Mouse (Mus musculus) liver, embryonic 14.5 days (tissue): ENCODE measurements around the gene Mif. TPM values are rescaled to one million over a fixed set of nuclear protein-coding genes. Genes with fewer than 3 reads are reported as not detected.

Experiments used
- ATAC-seq: fragments of 200-750 bp; cut with Nextera tagmentation; 2 replicates; pipeline ENCODE4 v1.8.0; 2017; ENCODE audit warnings: moderate number of reproducible peaks, mild to moderate bottlenecking, moderate library complexity; ENCODE audit not compliant: insufficient read depth
- DNase-seq, 3 experiments: peaks; one replicate each; pipeline ENCODE4 v3.0.0-alpha.2; 2012 to 2013; ENCODE audit warnings: low read depth in 3 of 3, low spot score in 3 of 3
- H3K27ac ChIP-seq: fragments of 300-500 bp; sonication (generic); 2 replicates; pipeline ENCODE4 v1.5.1; 2014; ENCODE audit warnings: moderate library complexity, mild to moderate bottlenecking, control low read depth, inconsistent platforms
- H3K27me3 ChIP-seq: fragments of 300-500 bp; sonication (generic); 2 replicates; pipeline ENCODE4 v1.6.1; 2014; ENCODE audit warnings: mild to moderate bottlenecking, low read length, moderate library complexity; ENCODE audit not compliant: control insufficient read depth, insufficient read depth
- H3K36me3 ChIP-seq: fragments of 300-500 bp; sonication (generic); replicated peaks from 2 replicates; pipeline ENCODE4 v1.6.1; 2014; ENCODE audit warnings: low read depth; ENCODE audit not compliant: control insufficient read depth, insufficient read depth
- H3K4me1 ChIP-seq, 2 experiments: fragments of 200-500 bp in 1 of 2; fragments of 300-500 bp in 1 of 2; sonication (generic) in 1 of 2; replicated peaks; 2 replicates each; pipeline ENCODE4 v1.6.1; 2012 to 2014; ENCODE audit warnings: antibody characterized with exemption in 1 of 2, inconsistent platforms in 1 of 2, low read length in 1 of 2; ENCODE audit not compliant: control insufficient read depth in 2 of 2, insufficient read depth in 2 of 2
- H3K4me2 ChIP-seq: fragments of 300-500 bp; sonication (generic); 2 replicates; pipeline ENCODE4 v1.6.1; 2014; ENCODE audit warnings: low read depth, mild to moderate bottlenecking, control low read depth, moderate library complexity
- H3K4me3 ChIP-seq, 2 experiments: fragments of 200-500 bp in 1 of 2; fragments of 300-500 bp in 1 of 2; sonication (generic) in 1 of 2; 2 replicates each; pipeline ENCODE4 v1.5.1; 2012 to 2014; ENCODE audit warnings: low read depth in 2 of 2, low read length in 2 of 2, mild to moderate bottlenecking in 2 of 2, control low read depth in 1 of 2, inconsistent platforms in 1 of 2, moderate library complexity in 1 of 2; ENCODE audit not compliant: insufficient read depth in 1 of 2
- H3K9ac ChIP-seq: fragments of 300-500 bp; sonication (generic); replicated peaks from 2 replicates; pipeline ENCODE4 v1.6.1; 2014; ENCODE audit warnings: mild to moderate bottlenecking, control low read depth, moderate library complexity
- H3K9me3 ChIP-seq: fragments of 300-500 bp; sonication (generic); 2 replicates; pipeline ENCODE4 v1.6.1; 2016; ENCODE audit warnings: low read length, mixed read lengths; ENCODE audit not compliant: control insufficient read depth
- CTCF ChIP-seq: IDR thresholded peaks from 2 replicates; pipeline ENCODE4 v1.5.1; 2016; ENCODE audit warnings: antibody characterized with exemption, low read depth, control low read depth
- EP300 ChIP-seq: IDR thresholded peaks from 2 replicates; pipeline ENCODE4 v1.6.1; 2016; ENCODE audit warnings: antibody characterized with exemption, low read depth
- WGBS: fragments of 180-500 bp; shearing (Covaris S2); extraction: QIAGEN DNeasy Blood & Tissue Kit; methylation state at CpG from one replicate; pipeline ENCODE4 v1.1.7; 2014; ENCODE audit not compliant: insufficient replicate concordance; 5-methylcytosine and 5-hydroxymethylcytosine counted together
- polyA plus RNA-seq, 2 experiments: library from polyadenylated mRNA; depleted of rRNA in 1 of 2; stranded (reverse) in 1 of 2; unstranded in 1 of 2; fragments of >200 nt; fragmentation: Nextera tagmentation in 1 of 2; extraction: Ambion mirVana in 1 of 2; gene quantifications; 2 replicates each; pipeline versions ENCODE4 v1.2.1 to v1.2.3; 2012 to 2014

Gene Mif
- polyA plus RNA-seq, 2 experiments: 755 to 879 TPM

DNA sequence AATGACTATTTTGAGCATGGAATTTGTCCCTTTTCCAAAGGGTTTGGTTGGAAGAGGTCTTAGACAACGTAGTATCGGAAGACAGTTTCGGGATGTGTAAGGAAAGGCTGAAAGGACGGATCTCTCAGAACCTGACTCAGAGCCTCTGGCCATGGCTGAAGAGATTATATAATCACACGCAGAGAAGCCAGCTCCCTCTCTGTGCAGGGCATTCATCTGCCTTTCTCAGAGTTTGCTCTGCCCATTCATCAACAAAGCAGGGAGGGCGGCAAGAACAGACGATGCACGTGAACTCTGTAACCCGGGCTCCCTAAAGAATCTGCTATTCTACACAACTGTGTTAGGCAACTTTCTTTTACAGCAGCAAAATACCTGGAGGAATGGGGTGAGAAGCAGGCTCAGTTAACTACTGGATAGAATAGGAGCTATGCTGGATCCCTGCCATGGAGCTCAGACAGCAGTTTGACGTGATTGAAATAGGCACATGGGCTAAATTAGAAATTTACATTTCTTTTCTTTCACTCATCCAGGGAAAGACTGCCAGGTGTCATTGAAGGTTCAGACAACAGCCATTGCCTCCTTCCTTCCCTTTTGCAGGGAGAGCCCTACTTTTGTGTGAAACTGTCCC lies 13.6 kb upstream of the Mif start:
- peaks cover 5 to 13% of the 10 kb centered on the region in 2 experiments for H3K4me1 ChIP-seq
- ATAC-seq (no peak), DNase-seq (no peak)
- H3K4me2 ChIP-seq: peak overlapping the region; percentile 65
- no peaks in the 10 kb centered on the region for H3K27me3 ChIP-seq
- H3K9me3 ChIP-seq: no peaks in the 10 kb centered on the region
- no peak for TF ChIP-seq CTCF
- TF ChIP-seq EP300: no peak
- no peak overlapping the region for H3K27ac ChIP-seq
- H3K4me3 ChIP-seq: no peak overlapping the region
- WGBS: 53% methylated on average over 10 of the region's 10 CpGs
- no peak overlapping the region for H3K9ac ChIP-seq
- no peaks in the 10 kb centered on the region for H3K36me3 ChIP-seq

DNA sequence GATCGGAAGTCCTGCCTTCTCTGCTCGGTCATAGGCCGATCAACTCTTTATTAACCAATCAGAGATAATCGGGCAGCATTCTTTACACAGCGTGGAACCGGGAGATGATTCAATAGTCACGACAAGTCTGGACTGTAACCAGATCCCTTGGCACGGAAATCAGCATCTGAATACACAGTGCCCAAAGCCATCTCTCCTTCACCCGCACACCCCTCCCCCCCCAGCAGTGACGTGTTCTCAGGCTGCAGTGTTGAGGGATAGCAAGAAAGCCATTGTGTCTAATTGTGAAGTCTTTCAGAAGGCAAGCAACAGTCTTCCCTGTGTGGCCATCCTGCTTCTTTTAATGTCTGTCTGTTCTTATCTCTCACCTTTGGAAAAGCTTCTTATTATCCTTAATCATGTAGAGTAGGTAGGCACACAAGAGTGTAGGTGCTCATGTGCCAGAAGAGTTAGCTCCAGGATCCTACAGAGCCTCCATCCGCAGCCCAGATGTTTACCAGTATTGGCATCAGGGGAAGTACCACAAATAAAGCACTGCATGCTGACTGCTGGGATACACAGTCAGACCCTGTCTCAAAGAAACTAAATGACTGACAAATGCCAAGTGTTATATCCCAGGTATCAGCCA lies 13.0 kb upstream of the Mif start:
- peak overlapping the region; percentile 47 to 63 for H3K4me3 ChIP-seq
- TF ChIP-seq CTCF (no peak), EP300 (no peak)
- WGBS: 5% methylated on average over 11 of the region's 11 CpGs
- no peaks in the 10 kb centered on the region for H3K27me3 ChIP-seq
- H3K9ac ChIP-seq: no peak overlapping the region
- H3K4me2 ChIP-seq: peak overlapping the region; percentile 65
- no peak for DNase-seq
- peak; percentile 80 for ATAC-seq
- peaks cover 5 to 13% of the 10 kb centered on the region in 2 experiments for H3K4me1 ChIP-seq
- H3K27ac ChIP-seq: no peak overlapping the region
- H3K36me3 ChIP-seq: no peaks in the 10 kb centered on the region
- H3K9me3 ChIP-seq: no peaks in the 10 kb centered on the region

DNA sequence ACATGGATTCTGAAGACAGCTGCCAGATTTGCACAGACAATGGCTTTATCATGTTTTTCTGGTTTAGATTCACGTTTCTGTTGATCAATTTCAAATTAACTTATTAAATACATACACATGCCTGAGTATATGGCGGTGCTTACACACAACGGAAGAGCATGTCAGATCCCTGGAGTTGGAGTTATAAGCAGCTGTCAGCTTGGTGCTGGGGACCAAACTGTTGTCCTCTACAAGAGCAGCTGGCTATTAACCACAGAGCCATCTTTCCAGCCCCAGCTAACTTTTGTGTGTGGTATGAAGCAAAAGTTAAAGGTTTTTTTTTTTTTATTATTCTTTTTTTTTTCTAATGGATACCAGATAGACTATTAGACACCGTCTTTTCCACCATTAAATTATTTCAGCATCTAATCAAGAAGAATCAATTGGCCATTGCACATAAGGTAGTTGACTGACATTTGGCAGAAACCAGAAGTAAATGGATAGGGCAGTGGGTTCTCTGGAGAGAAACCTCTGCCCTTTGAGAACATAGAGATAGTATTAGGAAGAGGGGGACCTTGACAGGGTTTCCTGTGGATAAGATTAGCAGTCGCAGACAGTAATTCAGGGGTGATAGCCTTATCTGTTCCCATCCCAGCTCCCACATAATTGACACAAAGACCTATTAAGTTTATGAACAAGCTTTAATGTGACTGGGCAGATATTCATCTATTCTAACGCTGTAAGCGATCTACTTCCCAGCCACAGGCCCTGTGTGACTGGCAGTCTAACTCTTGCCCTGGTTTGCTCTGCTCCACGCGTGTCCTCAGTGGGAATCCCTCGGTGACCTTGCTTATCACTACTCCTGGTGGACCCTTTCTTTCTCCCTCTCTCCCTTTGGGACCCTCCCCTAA lies 12.2 kb upstream of the Mif start:
- peak overlapping the region; percentile 47 to 63 for H3K4me3 ChIP-seq
- H3K4me2 ChIP-seq: peak overlapping the region; percentile 65
- no peak overlapping the region for H3K9ac ChIP-seq
- DNase-seq: no peak
- peaks cover 5 to 13% of the 10 kb centered on the region in 2 experiments for H3K4me1 ChIP-seq
- WGBS: 24% methylated on average over 10 of the region's 10 CpGs
- H3K27me3 ChIP-seq: no peaks in the 10 kb centered on the region
- no peaks in the 10 kb centered on the region for H3K9me3 ChIP-seq
- TF ChIP-seq CTCF (no peak), EP300 (no peak)
- H3K36me3 ChIP-seq: no peaks in the 10 kb centered on the region
- H3K27ac ChIP-seq: no peak overlapping the region
- peak; percentile 37; the same call in 1 of the 2 replicates for ATAC-seq

DNA sequence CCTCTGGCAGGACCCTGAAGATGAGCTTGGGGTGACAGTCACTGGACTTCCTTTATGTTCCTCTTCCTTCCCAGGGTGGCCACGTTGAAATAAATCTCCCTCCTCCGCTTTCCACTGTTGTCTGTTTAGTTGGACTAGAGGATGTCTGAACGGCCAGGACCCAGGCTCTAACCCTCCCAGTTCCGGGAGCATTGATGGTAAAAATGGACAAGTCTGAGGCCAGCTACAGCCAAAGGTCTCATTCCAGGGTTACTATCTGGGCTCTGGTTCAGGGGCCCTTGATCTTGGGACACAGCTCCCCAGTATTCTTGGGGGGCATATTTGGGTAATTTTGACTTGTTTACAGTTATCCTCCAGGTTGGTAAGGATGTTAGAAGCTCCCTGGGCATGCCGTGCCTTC lies 1.5 kb upstream of the Mif start:
- ATAC-seq (no peak), DNase-seq (no peak)
- H3K9me3 ChIP-seq: no peaks in the 10 kb centered on the region
- WGBS: 72% methylated on average over 5 of the region's 5 CpGs
- H3K9ac ChIP-seq: no peak overlapping the region
- no peak overlapping the region for H3K4me3 ChIP-seq
- TF ChIP-seq CTCF (no peak), EP300 (no peak)
- no peak overlapping the region for H3K4me2 ChIP-seq
- 0 out of 2 replicates have a peak, but pooled peaks cover 4% of the 10 kb centered on the region for H3K36me3 ChIP-seq
- H3K27ac ChIP-seq: no peak overlapping the region
- H3K27me3 ChIP-seq: no peaks in the 10 kb centered on the region
- H3K4me1 ChIP-seq: peaks cover 3 to 17% of the 10 kb centered on the region in 2 experiments; a peak in 3 of 4 replicates

DNA sequence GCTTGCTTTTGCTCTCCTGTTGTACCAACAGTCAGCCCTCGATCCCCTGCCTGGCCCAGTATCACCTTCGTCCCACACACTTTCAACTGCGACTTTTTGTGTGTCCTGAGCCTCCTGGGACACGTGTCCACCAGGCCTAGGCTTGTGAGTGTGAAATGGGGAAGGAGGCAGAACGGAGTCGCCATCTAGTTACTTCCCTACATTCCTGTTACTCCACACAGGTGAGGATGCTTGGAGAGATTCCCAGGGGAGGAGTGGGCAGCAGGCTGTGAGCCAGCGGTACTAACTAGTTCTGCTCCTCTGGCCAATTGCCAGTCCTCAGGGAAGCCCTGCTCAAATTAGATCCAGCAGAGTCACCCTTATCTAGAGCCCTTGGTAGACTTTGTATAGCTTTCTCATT lies 706 bp upstream of the Mif start:
- H3K9me3 ChIP-seq: no peaks in the 10 kb centered on the region
- H3K27ac ChIP-seq: no peak overlapping the region
- H3K36me3 ChIP-seq: 0 out of 2 replicates have a peak, but pooled peaks cover 4% of the 10 kb centered on the region
- no peak overlapping the region for H3K4me3 ChIP-seq
- DNase-seq (no peak), ATAC-seq (no peak)
- peak overlapping the region; percentile 88; the same call in 1 of the 2 replicates for H3K4me2 ChIP-seq
- 50% methylated on average over 7 of the region's 7 CpGs for WGBS
- H3K9ac ChIP-seq: no peak overlapping the region
- H3K27me3 ChIP-seq: no peaks in the 10 kb centered on the region
- TF ChIP-seq CTCF: no peak
- TF ChIP-seq EP300: no peak
- peaks cover 3 to 17% of the 10 kb centered on the region in 2 experiments; a peak in 3 of 4 replicates for H3K4me1 ChIP-seq
